Mouse (Mus musculus) hindbrain, embryonic 14.5 days (tissue): ENCODE data around the gene Ythdf1. TPM values are rescaled to one million over a fixed set of nuclear protein-coding genes. Genes with fewer than 3 reads are reported as not detected.

ENCODE experiments used
- ATAC-seq: fragments of 200-750 bp; cut with Nextera tagmentation; 2 replicates; pipeline ENCODE4 v1.8.0; 2017; ENCODE audit warnings: moderate number of reproducible peaks, mild to moderate bottlenecking, moderate TSS enrichment, moderate library complexity; ENCODE audit not compliant: low FRiP score
- DNase-seq: peaks from one replicate; pipeline ENCODE4 v3.0.0-alpha.2; 2015; ENCODE audit warnings: low spot score
- H3K27ac ChIP-seq: fragments of 300-500 bp; sonication (generic); 2 replicates; pipeline ENCODE4 v1.5.1; 2014; ENCODE audit warnings: mild to moderate bottlenecking, moderate library complexity
- H3K27me3 ChIP-seq: fragments of 300-500 bp; sonication (generic); 2 replicates; pipeline ENCODE4 v1.6.1; 2014; ENCODE audit warnings: mild to moderate bottlenecking, low read length, mixed read lengths; ENCODE audit not compliant: control insufficient read depth, insufficient read depth
- H3K36me3 ChIP-seq: fragments of 300-500 bp; sonication (generic); replicated peaks from 2 replicates; pipeline ENCODE4 v1.6.1; 2014; ENCODE audit not compliant: control insufficient read depth, insufficient read depth
- H3K4me1 ChIP-seq: fragments of 300-500 bp; sonication (generic); replicated peaks from 2 replicates; pipeline ENCODE4 v1.6.1; 2014; ENCODE audit warnings: antibody characterized with exemption, low read length, mixed read lengths; ENCODE audit not compliant: control insufficient read depth, insufficient read depth
- H3K4me2 ChIP-seq: fragments of 300-500 bp; sonication (generic); replicated peaks from 2 replicates; pipeline ENCODE4 v1.6.1; 2014; ENCODE audit warnings: mild to moderate bottlenecking, moderate library complexity
- H3K4me3 ChIP-seq: fragments of 300-500 bp; sonication (generic); replicated peaks from 2 replicates; pipeline ENCODE4 v1.5.1; 2014; ENCODE audit warnings: mild to moderate bottlenecking, low read length
- H3K9ac ChIP-seq: fragments of 300-500 bp; sonication (generic); 2 replicates; pipeline ENCODE4 v1.6.1; 2014
- H3K9me3 ChIP-seq: fragments of 300-500 bp; sonication (generic); 2 replicates; pipeline ENCODE4 v1.6.1; 2016; ENCODE audit warnings: low read length; ENCODE audit not compliant: control insufficient read depth
- WGBS: fragments of 180-500 bp; shearing (Covaris S2); extraction: QIAGEN DNeasy Blood & Tissue Kit; methylation state at CpG from one replicate; pipeline ENCODE4 v1.1.7; 2014; 5-methylcytosine and 5-hydroxymethylcytosine counted together
- polyA plus RNA-seq: library from polyadenylated mRNA; unstranded; fragments of >200 nt; fragmentation: Nextera tagmentation; extraction: Ambion mirVana; gene quantifications from 2 replicates; pipeline ENCODE4 v1.2.1, GENCODE M21; 2014

The Ythdf1 gene
- polyA plus RNA-seq, 1 experiment from 2014 or later, result 50.0 TPM

- H3K36me3 ChIP-seq, result no peaks in the 10 kb centered on the region
- peak overlapping the region; percentile 83 for H3K4me2 ChIP-seq
- WGBS, result 0% methylated on average over 2 of the region's 2 CpGs
- DNase-seq (peak; percentile 28), ATAC-seq (no peak)
- H3K27ac ChIP-seq, result peak overlapping the region; percentile 92
- H3K4me3 ChIP-seq, result peak overlapping the region; percentile 66
- H3K27me3 ChIP-seq, result no peaks in the 10 kb centered on the region
- H3K4me1 ChIP-seq, result peaks cover 38% of the 10 kb centered on the region
- peak overlapping the region; percentile 86 for H3K9ac ChIP-seq
- no peaks in the 10 kb centered on the region for H3K9me3 ChIP-seq
These were observed 32.9 kb upstream of the Ythdf1 start for GRCm38 (mm10) chr2:180953638-180954037.

GRCm38 (mm10) chr2:180952731-180953171 is 32.0 kb upstream of the Ythdf1 start:
- H3K27ac ChIP-seq, result peak overlapping the region; percentile 92
- peak overlapping the region; percentile 66 for H3K4me3 ChIP-seq
- H3K9me3 ChIP-seq, result no peaks in the 10 kb centered on the region
- WGBS, result 3% methylated on average over 9 of the region's 9 CpGs
- H3K4me2 ChIP-seq, result peak overlapping the region; percentile 83
- ATAC-seq (peak; percentile 62), DNase-seq (peak; percentile 63)
- peaks cover 38% of the 10 kb centered on the region for H3K4me1 ChIP-seq
- peak overlapping the region; percentile 86 for H3K9ac ChIP-seq
- no peaks in the 10 kb centered on the region for H3K27me3 ChIP-seq
- H3K36me3 ChIP-seq, result no peaks in the 10 kb centered on the region

- Histone ChIP-seq H3K27me3 (no peaks in the 10 kb centered on the region), H3K4me1 (peaks cover 38% of the 10 kb centered on the region), H3K9ac (no peak overlapping the region)
These were observed 29.2 kb upstream of the Ythdf1 start for GRCm38 (mm10) chr2:180949947-180950346.

GRCm38 (mm10) chr2:180941869-180942268 is 21.1 kb upstream of the Ythdf1 start:
- Histone ChIP-seq H3K9me3 (no peaks in the 10 kb centered on the region), H3K36me3 (peaks cover 25% of the 10 kb centered on the region), H3K4me2 (no peak overlapping the region), H3K4me3 (no peak overlapping the region), H3K9ac (no peak overlapping the region), H3K27me3 (no peaks in the 10 kb centered on the region), H3K27ac (peak overlapping the region; percentile 41; the same call in 1 of the 2 replicates), H3K4me1 (no peaks in the 10 kb centered on the region)
- DNase-seq, result no peak
- ATAC-seq, result no peak

More at GRCm38 (mm10) chr2:180949947-180950346, 29.2 kb upstream of the Ythdf1 start:
- no peaks in the 10 kb centered on the region for H3K36me3 ChIP-seq
- no peak for ATAC-seq
- no peak overlapping the region for H3K4me3 ChIP-seq
- H3K27ac ChIP-seq, result no peak overlapping the region
- 23% methylated on average over 1 of the region's 1 CpGs for WGBS
- H3K9me3 ChIP-seq, result no peaks in the 10 kb centered on the region
- no peak for DNase-seq
- H3K4me2 ChIP-seq, result no peak overlapping the region

- no peak overlapping the region for H3K4me3 ChIP-seq
- H3K27me3 ChIP-seq, result no peaks in the 10 kb centered on the region
- H3K4me2 ChIP-seq, result no peak overlapping the region
- H3K9ac ChIP-seq, result no peak overlapping the region
- DNase-seq (no peak), ATAC-seq (no peak)
- H3K27ac ChIP-seq, result no peak overlapping the region
- peaks cover 28% of the 10 kb centered on the region for H3K36me3 ChIP-seq
- H3K4me1 ChIP-seq, result no peaks in the 10 kb centered on the region
- no peaks in the 10 kb centered on the region for H3K9me3 ChIP-seq
These were observed 19.4 kb upstream of the Ythdf1 start for GRCm38 (mm10) chr2:180940187-180940586.

- Histone ChIP-seq H3K4me1 (no peaks in the 10 kb centered on the region), H3K36me3 (peaks cover 21% of the 10 kb centered on the region)
- no peak for DNase-seq
These were observed 11.7 kb upstream of the Ythdf1 start for GRCm38 (mm10) chr2:180932418-180932817.

GRCm38 (mm10) chr2:180928723-180929122 is 8.0 kb upstream of the Ythdf1 start, which contains the start of gene Birc7:
Gene Birc7, plus strand, starts transcription at chr2:180929023.
- no peaks in the 10 kb centered on the region for H3K27me3 ChIP-seq
- WGBS, result 41% methylated on average over 4 of the region's 4 CpGs
- no peak within 1 kb of the TSS for H3K9ac ChIP-seq
- no peak within 1 kb of the TSS for H3K4me2 ChIP-seq
- no peak within 1 kb of the TSS for H3K4me3 ChIP-seq
- H3K36me3 ChIP-seq, result 0 out of 2 replicates have a peak, but pooled peaks cover 9% of the 10 kb centered on the region
- ATAC-seq (no peak), DNase-seq (no peak)
- H3K9me3 ChIP-seq, result no peaks in the 10 kb centered on the region
- H3K4me1 ChIP-seq, result no peaks in the 10 kb centered on the region
- no peak within 1 kb of the TSS for H3K27ac ChIP-seq

More at GRCm38 (mm10) chr2:180932418-180932817, 11.7 kb upstream of the Ythdf1 start:
- Histone ChIP-seq H3K4me2 (no peak overlapping the region), H3K9me3 (no peaks in the 10 kb centered on the region), H3K4me3 (no peak overlapping the region), H3K27me3 (no peaks in the 10 kb centered on the region), H3K27ac (no peak overlapping the region), H3K9ac (no peak overlapping the region)
- no peak for ATAC-seq
- WGBS, result 81% methylated on average over 1 of the region's 1 CpGs

GRCm38 (mm10) chr2:180925176-180925575 is 4.4 kb upstream of the Ythdf1 start:
- H3K9ac ChIP-seq, result no peak overlapping the region
- no peaks in the 10 kb centered on the region; the same call in 1 of the 2 replicates for H3K4me1 ChIP-seq
- no peak overlapping the region for H3K27ac ChIP-seq
- no peaks in the 10 kb centered on the region for H3K27me3 ChIP-seq
- DNase-seq (peak; percentile 81), ATAC-seq (no peak)
- H3K9me3 ChIP-seq, result no peaks in the 10 kb centered on the region
- H3K4me3 ChIP-seq, result no peak overlapping the region
- 4% methylated on average over 4 of the region's 4 CpGs for WGBS
- H3K4me2 ChIP-seq, result no peak overlapping the region
- H3K36me3 ChIP-seq, result no peaks in the 10 kb centered on the region

GRCm38 (mm10) chr2:180922739-180923138 is 2.0 kb upstream of the Ythdf1 start:
- ATAC-seq, result no peak
- no peak for DNase-seq
- 91% methylated on average over 6 of the region's 6 CpGs for WGBS
- Histone ChIP-seq H3K27me3 (no peaks in the 10 kb centered on the region), H3K4me3 (no peak overlapping the region), H3K4me1 (peaks cover 8% of the 10 kb centered on the region), H3K27ac (no peak overlapping the region), H3K9me3 (no peaks in the 10 kb centered on the region), H3K9ac (no peak overlapping the region), H3K4me2 (no peak overlapping the region), H3K36me3 (peaks cover 13% of the 10 kb centered on the region)
